10 mouse cellular contexts compared by ENCODE assay signal in genomic region chr2:37757784-37758183, GRCm38 (mm10). TPM values are rescaled to one million over a fixed set of nuclear protein-coding genes. Genes with fewer than 3 reads are reported as not detected.
A peak's percentile ranks its signal among the peaks of the same experiment; 100 is the strongest.
DNase-seq lines count a peak whose midpoint lies in the region; ATAC-seq and TF ChIP-seq lines count a peak whose summit lies in the region.
"Had no signal": no experiment of that assay in that cellular context is flagged by ENCODE, and none has a peak within 500 bp of the region (broad histone marks: within the 10 kb centered on the region; RNA-seq: fewer than 3 reads in every experiment).

No protein-coding gene starts in this region.

- H3K9ac ChIP-seq in heart, embryonic 13.5 days, result peak overlapping the region; percentile 77
- no peak overlapping the region for H3K9ac ChIP-seq in stomach, embryonic 14.5 days (replicated peaks; ENCODE audit: low read depth, low read length)
- no peak overlapping the region for H3K9ac ChIP-seq in stomach, postnatal 0 days (ENCODE audit: low read length)
- 0 out of 2 replicates have a peak overlapping the region, but pooled peaks have one; percentile 38 for H3K9ac ChIP-seq in limb, embryonic 14.5 days (ENCODE audit: low read depth, low read length, severe bottlenecking)
- no peak overlapping the region for H3K9ac ChIP-seq in liver, postnatal 0 days (replicated peaks)

- peaks cover 31% of the 10 kb centered on the region for H3K4me1 ChIP-seq in heart, embryonic 13.5 days
- 0 out of 2 replicates have a peak, but pooled peaks cover 5% of the 10 kb centered on the region for H3K4me1 ChIP-seq in stomach, embryonic 14.5 days (ENCODE audit: control insufficient read depth, insufficient read depth, low read length)
- H3K4me1 ChIP-seq in stomach, postnatal 0 days (replicated peaks; ENCODE audit: control insufficient read depth, insufficient read depth), result no peaks in the 10 kb centered on the region
- H3K4me1 ChIP-seq in limb, embryonic 14.5 days (ENCODE audit: control insufficient read depth, insufficient read depth, low read length), result peaks cover 25% of the 10 kb centered on the region
- peaks cover 8% of the 10 kb centered on the region for H3K4me1 ChIP-seq in liver, postnatal 0 days (ENCODE audit: insufficient read depth)

- TF ChIP-seq EP300 in stomach, postnatal 0 days (optimal IDR thresholded peaks at IDR 0.05), result no peak
- TF ChIP-seq EP300 in liver, postnatal 0 days (IDR thresholded peaks at IDR 0.05; ENCODE audit: low read depth), result no peak

- 70% methylated on average over 4 of the region's 4 CpGs for WGBS in heart, embryonic 13.5 days
- 86% methylated on average over 4 of the region's 4 CpGs for WGBS in stomach, embryonic 14.5 days
- 81% methylated on average over 4 of the region's 4 CpGs for WGBS in stomach, postnatal 0 days
- WGBS in limb, embryonic 14.5 days, result 78% methylated on average over 4 of the region's 4 CpGs
- WGBS in liver, postnatal 0 days (ENCODE audit: insufficient replicate concordance), result 72% methylated on average over 4 of the region's 4 CpGs

- no peak for DNase-seq in heart, postnatal 25 days (ENCODE audit: low spot score)
- DNase-seq in stomach, postnatal 0 days (ENCODE audit: low spot score), result no peak
- no peak for DNase-seq in limb, embryonic 14.5 days (ENCODE audit: low spot score)
- no peak for DNase-seq in liver, postnatal 0 days
- no peak for DNase-seq in layer of hippocampus, adult 11-12 months (ENCODE audit: low spot score)
- DNase-seq: cerebellum, postnatal 36 days; kidney, adult 9 months had no signal

- no peaks in the 10 kb centered on the region for H3K36me3 ChIP-seq in heart, embryonic 13.5 days
- no peaks in the 10 kb centered on the region for H3K36me3 ChIP-seq in stomach, embryonic 14.5 days (ENCODE audit: control insufficient read depth, insufficient read depth, low read length)
- H3K36me3 ChIP-seq in stomach, postnatal 0 days (ENCODE audit: control insufficient read depth, insufficient read depth, low read length), result no peaks in the 10 kb centered on the region
- no peaks in the 10 kb centered on the region for H3K36me3 ChIP-seq in limb, embryonic 14.5 days (ENCODE audit: control insufficient read depth, insufficient read depth, low read length)
- no peaks in the 10 kb centered on the region for H3K36me3 ChIP-seq in liver, postnatal 0 days (replicated peaks; ENCODE audit: insufficient read depth, low read length)

- no peak for TF ChIP-seq POLR2A in limb, embryonic 14.5 days (IDR thresholded peaks at IDR 0.05; ENCODE audit: borderline replicate concordance, extremely low read depth, insufficient read depth, insufficient read length)

- no peak for ATAC-seq in heart, embryonic 13.5 days (ENCODE audit: extremely low read depth, insufficient number of reproducible peaks, low FRiP score, low TSS enrichment)
- ATAC-seq in stomach, embryonic 14.5 days (ENCODE audit: insufficient number of reproducible peaks, insufficient read depth, low FRiP score, low read depth), result no peak
- no peak for ATAC-seq in stomach, postnatal 0 days (ENCODE audit: low FRiP score, low TSS enrichment)
- 0 out of 2 replicates have a peak, but pooled peaks have one; percentile 5 for ATAC-seq in limb, embryonic 14.5 days (ENCODE audit: low FRiP score, low read depth)
- no peak for ATAC-seq in liver, postnatal 0 days
- ATAC-seq in megakaryocyte, adult 5-6 weeks (ENCODE audit: poor library complexity, severe bottlenecking), result no peak

- intact Hi-C loops in heart, postnatal 25 days (cut with DNase I), result no loop called here

- TF ChIP-seq CTCF in stomach, postnatal 0 days (IDR thresholded peaks at IDR 0.05; ENCODE audit: low read depth), result no peak
- TF ChIP-seq CTCF in liver, postnatal 0 days (IDR thresholded peaks at IDR 0.05; ENCODE audit: low read depth), result no peak

- H3K4me3 ChIP-seq in heart, embryonic 13.5 days, result no peak overlapping the region; the same call in 1 of the 2 replicates
- H3K4me3 ChIP-seq in stomach, embryonic 14.5 days (ENCODE audit: low read depth, low read length), result no peak overlapping the region
- H3K4me3 ChIP-seq in stomach, postnatal 0 days (ENCODE audit: low read depth, low read length), result no peak overlapping the region
- H3K4me3 ChIP-seq in limb, embryonic 14.5 days (replicated peaks; ENCODE audit: low read length), result no peak overlapping the region
- H3K4me3 ChIP-seq in liver, postnatal 0 days (ENCODE audit: low read depth, low read length), result no peak overlapping the region

- H3K27ac ChIP-seq in heart, embryonic 13.5 days (replicated peaks), result 0 out of 2 replicates have a peak overlapping the region, but pooled peaks have one; percentile 54
- H3K27ac ChIP-seq in stomach, embryonic 14.5 days (ENCODE audit: low read length), result no peak overlapping the region
- no peak overlapping the region for H3K27ac ChIP-seq in stomach, postnatal 0 days (replicated peaks)
- peak overlapping the region; percentile 50; the same call in 1 of the 2 replicates for H3K27ac ChIP-seq in limb, embryonic 14.5 days (replicated peaks; ENCODE audit: low read depth, low read length)
- no peak overlapping the region for H3K27ac ChIP-seq in liver, postnatal 0 days (ENCODE audit: low read depth)

- 0 out of 2 replicates have a peak, but pooled peaks cover 8% of the 10 kb centered on the region for H3K27me3 ChIP-seq in heart, embryonic 13.5 days (replicated peaks)
- no peaks in the 10 kb centered on the region for H3K27me3 ChIP-seq in stomach, embryonic 14.5 days (ENCODE audit: control insufficient read depth, insufficient read depth, low read length)
- H3K27me3 ChIP-seq in stomach, postnatal 0 days (ENCODE audit: control insufficient read depth, insufficient read depth, low read length), result no peaks in the 10 kb centered on the region; the same call in 1 of the 2 replicates
- no peaks in the 10 kb centered on the region for H3K27me3 ChIP-seq in limb, embryonic 14.5 days (ENCODE audit: control insufficient read depth, insufficient read depth, low read length)
- H3K27me3 ChIP-seq in liver, postnatal 0 days (ENCODE audit: insufficient read depth, low read length), result no peaks in the 10 kb centered on the region

- H3K4me2 ChIP-seq in heart, embryonic 13.5 days, result peak overlapping the region; percentile 59
- H3K4me2 ChIP-seq in stomach, embryonic 14.5 days (replicated peaks; ENCODE audit: low read depth, low read length), result peak overlapping the region; percentile 25; the same call in 1 of the 2 replicates
- no peak overlapping the region for H3K4me2 ChIP-seq in stomach, postnatal 0 days (replicated peaks; ENCODE audit: low read depth)
- no peak overlapping the region; the same call in 1 of the 2 replicates for H3K4me2 ChIP-seq in limb, embryonic 14.5 days (replicated peaks; ENCODE audit: low read depth, low read length, severe bottlenecking)
- H3K4me2 ChIP-seq in liver, postnatal 0 days (ENCODE audit: low read depth, low read length), result no peak overlapping the region

- no peaks in the 10 kb centered on the region for H3K9me3 ChIP-seq in heart, embryonic 13.5 days
- no peaks in the 10 kb centered on the region for H3K9me3 ChIP-seq in stomach, embryonic 14.5 days (ENCODE audit: control insufficient read depth, low read depth, low read length)
- no peaks in the 10 kb centered on the region for H3K9me3 ChIP-seq in stomach, postnatal 0 days (ENCODE audit: control insufficient read depth, low read length)
- H3K9me3 ChIP-seq in limb, embryonic 14.5 days (ENCODE audit: control insufficient read depth, low read length), result no peaks in the 10 kb centered on the region
- no peaks in the 10 kb centered on the region for H3K9me3 ChIP-seq in liver, postnatal 0 days (ENCODE audit: low read length)

RNA-seq across cellular contexts. Expression of gene Crb2, which starts 18.3 kb away (rescaled TPM):
- 3.0 and 4.0 TPM in 2 replicates for polyA plus RNA-seq in heart, embryonic 13.5 days (2015; fragmentation: Nextera tagmentation; extraction: Ambion mirVana)
- 1 to 10 TPM in 1 of 2 experiments, under 1 TPM in 1; 0.78 to 1.0 TPM for total RNA-seq in heart, postnatal 25 days (2021)
- 2.4 and 2.5 TPM in 2 replicates for polyA plus RNA-seq in stomach, embryonic 14.5 days (2014; fragmentation: Nextera tagmentation; extraction: Ambion mirVana)
- polyA plus RNA-seq in stomach, postnatal 0 days (2015; fragmentation: Nextera tagmentation; extraction: Ambion mirVana), result 0.47 and 0.74 TPM in 2 replicates
- 0.60 and 0.78 TPM in 2 replicates for polyA plus RNA-seq in limb, embryonic 14.5 days (2012; rRNA removed)
- polyA plus RNA-seq in limb, embryonic 14.5 days (2014; fragmentation: Nextera tagmentation; extraction: Ambion mirVana), result 0.28 and 0.41 TPM in 2 replicates
- polyA plus RNA-seq in liver, postnatal 0 days (2015; fragmentation: Nextera tagmentation; extraction: Ambion mirVana), result 0.16 and 0.19 TPM in 2 replicates
- not detected in 2 replicates for total RNA-seq in megakaryocyte, adult 5-6 weeks (2015)
- not detected in 2 replicates for total RNA-seq in megakaryocyte, adult 5-6 weeks (2017)

RNA-seq across cellular contexts. Expression of gene Strbp, which starts 54.1 kb away (rescaled TPM):
- 20.4 and 22.5 TPM in 2 replicates for polyA plus RNA-seq in heart, embryonic 13.5 days (2015; fragmentation: Nextera tagmentation; extraction: Ambion mirVana)
- 10 to 100 TPM; 19.1 to 20.0 TPM for total RNA-seq in heart, postnatal 25 days (2021)
- polyA plus RNA-seq in stomach, embryonic 14.5 days (2014; fragmentation: Nextera tagmentation; extraction: Ambion mirVana), result 42.4 and 43.0 TPM in 2 replicates
- polyA plus RNA-seq in stomach, postnatal 0 days (2015; fragmentation: Nextera tagmentation; extraction: Ambion mirVana), result 27.5 and 29.2 TPM in 2 replicates
- 16.7 and 23.5 TPM in 2 replicates for polyA plus RNA-seq in limb, embryonic 14.5 days (2012; rRNA removed)
- polyA plus RNA-seq in limb, embryonic 14.5 days (2014; fragmentation: Nextera tagmentation; extraction: Ambion mirVana), result 33.2 and 35.0 TPM in 2 replicates
- polyA plus RNA-seq in liver, postnatal 0 days (2015; fragmentation: Nextera tagmentation; extraction: Ambion mirVana), result 14.6 and 15.7 TPM in 2 replicates
- total RNA-seq in megakaryocyte, adult 5-6 weeks (2015), result 13.5 and 19.3 TPM in 2 replicates
- total RNA-seq in megakaryocyte, adult 5-6 weeks (2017), result 15.8 and 22.2 TPM in 2 replicates

Comparison
In these comparisons a context has a peak if more than half of its experiments do, and no peak if none do; other contexts are left out.
1. H3K4me2 ChIP-seq: peak in heart, embryonic 13.5 days (single experiment) and stomach, embryonic 14.5 days (single experiment); none in stomach, postnatal 0 days (single experiment), limb, embryonic 14.5 days (single experiment) and liver, postnatal 0 days (single experiment).
2. H3K27ac ChIP-seq: peak in heart, embryonic 13.5 days (single experiment) and limb, embryonic 14.5 days (single experiment); none in stomach, embryonic 14.5 days (single experiment), stomach, postnatal 0 days (single experiment) and liver, postnatal 0 days (single experiment).
3. H3K9ac ChIP-seq: peak in heart, embryonic 13.5 days (single experiment) and limb, embryonic 14.5 days (single experiment); none in stomach, embryonic 14.5 days (single experiment), stomach, postnatal 0 days (single experiment) and liver, postnatal 0 days (single experiment).